Mouse (Mus musculus): ENCODE measurements around the gene Clcn1.

Gene Clcn1

DNA sequence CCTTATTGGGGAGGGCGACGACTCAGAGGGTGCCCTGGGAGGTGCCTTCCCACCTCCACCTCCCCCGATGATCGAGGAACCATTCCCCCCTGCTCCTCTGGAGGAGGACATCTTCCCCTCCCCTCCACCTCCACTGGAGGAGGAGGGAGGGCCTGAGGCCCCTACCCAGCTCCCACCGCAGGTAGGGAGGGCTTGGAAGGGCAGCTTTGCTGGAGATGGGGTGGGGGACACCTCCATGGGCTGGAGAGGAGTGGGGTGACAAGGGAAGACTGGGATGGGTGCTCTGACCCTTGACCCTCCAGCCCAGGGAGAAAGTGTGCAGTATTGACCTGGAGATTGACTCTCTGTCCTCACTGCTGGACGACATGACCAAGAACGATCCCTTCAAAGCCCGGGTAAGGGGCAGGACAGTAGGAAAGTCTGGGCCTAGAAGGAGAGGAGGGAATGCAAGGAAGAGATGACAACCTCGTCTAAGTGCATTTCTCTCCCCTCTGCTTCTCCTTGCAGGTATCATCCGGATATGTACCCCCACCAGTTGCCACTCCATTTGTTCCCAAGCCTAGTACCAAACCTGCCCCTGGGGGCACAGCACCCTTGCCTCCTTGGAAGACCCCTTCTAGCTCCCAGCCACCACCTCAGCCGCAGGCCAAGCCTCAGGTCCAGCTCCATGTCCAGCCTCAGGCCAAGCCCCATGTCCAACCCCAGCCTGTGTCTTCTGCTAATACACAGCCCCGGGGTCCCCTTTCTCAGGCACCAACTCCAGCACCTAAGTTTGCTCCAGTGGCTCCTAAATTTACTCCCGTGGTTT is 64.7 kb downstream of the Clcn1 start:
- no peak for DNase-seq

DNA sequence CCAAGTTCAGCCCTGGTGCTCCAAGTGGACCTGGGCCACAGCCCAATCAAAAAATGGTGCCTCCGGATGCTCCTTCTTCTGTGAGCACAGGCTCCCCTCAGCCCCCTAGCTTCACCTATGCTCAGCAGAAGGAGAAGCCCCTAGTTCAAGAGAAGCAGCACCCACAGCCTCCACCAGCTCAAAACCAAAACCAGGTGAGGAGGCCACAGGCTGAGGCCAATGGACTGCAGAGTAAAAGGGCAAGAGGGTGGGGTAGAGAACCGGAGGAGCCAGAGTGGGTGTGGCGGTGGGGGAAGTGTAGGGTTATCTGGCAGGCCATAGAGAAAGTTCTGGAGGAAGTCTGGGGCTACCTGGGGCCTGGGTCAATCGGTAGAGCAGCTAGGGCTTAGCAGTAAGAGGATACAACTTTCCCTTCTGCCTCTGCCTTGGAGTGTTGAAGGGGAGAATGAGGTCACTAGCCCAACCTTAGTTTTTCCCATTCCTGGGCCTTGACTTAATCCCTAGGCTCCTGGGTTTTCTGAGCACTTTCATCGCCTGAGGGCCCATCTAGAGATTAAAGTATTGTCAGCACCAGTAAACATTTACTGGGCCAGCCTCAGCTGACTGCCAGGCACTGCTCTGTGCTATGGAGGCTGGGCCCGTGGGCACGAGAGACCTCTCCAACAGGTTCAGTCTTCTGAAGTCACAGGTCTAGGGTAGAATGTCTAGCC is 65.4 kb downstream of the Clcn1 start:
- DNase-seq, result peak; percentile 60 to 65

- DNase-seq, result no peak
Observed at GRCm38 (mm10) chr6:42352486-42352846, 66.0 kb downstream of the Clcn1 start.

DNA sequence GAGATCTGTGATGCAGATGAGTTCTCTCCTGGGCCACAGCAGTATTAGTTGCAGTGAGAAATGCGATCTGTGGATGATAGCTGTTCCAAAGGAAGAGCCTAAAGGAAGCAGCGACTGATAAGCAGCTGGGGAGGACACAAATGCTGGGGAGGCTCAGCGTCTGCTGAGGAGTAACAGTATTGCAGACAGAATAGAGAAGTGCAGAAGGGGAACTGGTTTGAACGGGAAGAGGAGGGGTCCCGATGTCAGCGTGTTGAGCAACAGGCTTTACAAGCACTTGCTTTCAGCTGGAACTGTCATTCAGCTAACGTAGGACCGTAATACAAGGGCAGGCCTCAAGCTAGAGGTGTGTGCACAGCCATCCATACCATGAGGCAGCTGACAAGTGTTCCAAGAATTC is 66.7 kb downstream of the Clcn1 start:
- peak in 1 of 2 experiments; percentile 61 for DNase-seq

DNA sequence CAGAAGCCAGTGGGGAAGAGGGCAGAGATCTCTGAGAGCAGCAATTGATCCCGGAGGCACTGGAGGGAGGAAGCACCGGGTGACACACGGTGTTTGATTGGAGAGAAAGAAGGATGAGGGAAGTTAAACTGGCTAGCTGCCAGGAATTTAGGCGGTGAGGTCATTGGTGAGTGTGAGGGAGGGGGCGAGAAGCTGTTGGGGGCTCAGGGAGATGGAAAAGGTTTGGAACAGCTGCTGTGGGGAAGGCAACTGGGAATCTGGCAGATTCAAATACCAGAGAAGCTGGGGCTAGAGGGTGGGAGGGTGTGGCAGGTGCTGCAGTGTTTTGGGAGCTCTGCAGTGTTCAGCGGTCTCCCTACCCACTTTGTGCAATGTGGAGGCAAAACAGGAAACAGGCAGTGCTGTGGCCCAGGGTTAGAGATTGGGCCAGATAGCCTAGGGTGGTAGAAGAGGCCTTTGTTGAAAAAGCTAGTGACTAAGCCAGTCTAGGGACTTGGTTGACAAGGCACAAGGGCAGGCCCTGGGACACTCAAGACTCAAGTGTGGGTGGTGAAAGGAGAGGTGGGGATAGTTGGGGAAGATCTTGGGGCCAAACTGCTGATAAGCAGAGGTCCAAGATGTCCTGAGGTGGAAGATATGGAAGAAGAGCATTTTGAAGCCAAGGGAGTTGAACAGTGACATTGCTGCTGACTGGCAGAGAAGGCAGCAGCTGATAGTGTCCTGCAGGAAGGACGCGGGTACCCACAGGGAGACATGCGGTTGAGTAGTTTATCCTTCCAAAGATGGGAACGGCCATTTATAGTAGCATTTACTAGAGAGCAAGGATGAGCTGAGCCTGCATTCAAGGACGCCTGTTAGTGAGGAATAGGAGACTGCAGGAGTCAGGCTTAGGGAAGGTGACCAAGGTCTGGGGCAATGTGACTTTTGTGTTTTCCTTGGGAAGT is 67.9 kb downstream of the Clcn1 start:
- DNase-seq, result no peak

- no peak for DNase-seq
Observed at GRCm38 (mm10) chr6:42355366-42355765, 68.9 kb downstream of the Clcn1 start.

- DNase-seq, result no peak
Observed at GRCm38 (mm10) chr6:42355794-42356600, 69.5 kb downstream of the Clcn1 start.

DNA sequence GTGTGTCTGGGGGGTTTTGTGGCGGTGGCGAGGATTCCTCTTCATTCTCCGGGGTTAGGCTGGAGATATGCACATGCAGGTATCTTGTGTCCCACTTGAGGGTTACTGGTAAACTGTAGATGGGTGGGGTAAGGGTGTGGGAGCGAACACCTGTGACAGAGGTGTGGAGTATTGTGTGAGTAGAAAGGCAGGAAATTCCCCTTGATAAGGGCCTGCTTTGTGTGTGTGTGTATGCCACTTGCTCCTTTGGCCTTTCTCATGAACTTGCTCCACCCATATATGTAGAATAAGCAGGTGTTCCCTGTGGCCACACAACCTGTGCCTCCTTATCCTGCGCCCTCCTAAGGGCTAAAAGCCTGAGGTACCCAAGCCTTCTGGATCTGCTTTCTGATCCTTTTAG is 70.4 kb downstream of the Clcn1 start:
- no peak for DNase-seq

GRCm38 (mm10) chr6:42357901-42358300 is 71.4 kb downstream of the Clcn1 start:
- no peak for DNase-seq

- no peak for DNase-seq
Observed at GRCm38 (mm10) chr6:42358901-42359300, 72.4 kb downstream of the Clcn1 start.

- no peak for DNase-seq
Observed at GRCm38 (mm10) chr6:42359364-42360147, 73.1 kb downstream of the Clcn1 start.

GRCm38 (mm10) chr6:42360231-42360840 is 73.9 kb downstream of the Clcn1 start:
- DNase-seq, result no peak

DNA sequence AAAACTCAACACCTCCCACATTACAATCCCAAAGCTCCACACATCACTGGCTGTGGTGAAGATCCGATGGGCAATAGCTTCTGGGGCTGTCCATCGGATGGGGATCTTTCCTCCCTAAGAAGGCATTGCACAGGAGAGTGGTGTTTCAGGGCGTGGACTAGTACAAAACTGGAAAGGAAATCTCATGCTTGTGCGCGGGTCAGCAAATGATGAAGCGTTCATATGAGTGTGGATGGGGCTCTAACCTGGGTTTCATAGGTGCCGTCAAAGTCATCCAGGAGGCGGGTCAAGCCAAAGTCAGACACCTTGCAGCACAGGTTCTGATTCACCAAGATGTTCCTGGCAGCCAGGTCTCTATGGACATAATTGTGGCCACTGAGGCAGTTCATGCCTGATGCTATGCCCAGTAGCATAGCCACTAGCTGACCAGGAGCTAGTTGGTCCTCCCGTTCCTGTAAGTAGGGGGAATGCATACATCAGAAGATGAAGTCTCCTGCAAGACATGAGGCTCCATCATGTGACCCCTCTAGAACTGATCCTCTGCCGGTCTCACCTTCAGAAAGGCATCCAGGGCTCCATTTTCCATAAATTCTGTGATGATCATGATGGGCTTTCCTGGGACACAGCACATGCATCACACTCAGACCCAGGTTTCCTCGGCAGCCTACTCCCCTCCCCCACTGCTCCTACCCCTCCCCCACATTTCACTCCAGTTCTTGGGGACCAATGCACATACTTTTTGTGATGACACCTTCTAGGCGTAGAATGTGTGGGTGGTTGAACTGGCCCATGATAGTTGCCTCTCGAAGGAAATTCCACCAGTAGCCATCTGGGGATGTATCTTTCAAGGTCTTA is 74.8 kb downstream of the Clcn1 start:
- no peak for DNase-seq

GRCm38 (mm10) chr6:42362074-42362473 is 75.6 kb downstream of the Clcn1 start:
- DNase-seq, result no peak

DNA sequence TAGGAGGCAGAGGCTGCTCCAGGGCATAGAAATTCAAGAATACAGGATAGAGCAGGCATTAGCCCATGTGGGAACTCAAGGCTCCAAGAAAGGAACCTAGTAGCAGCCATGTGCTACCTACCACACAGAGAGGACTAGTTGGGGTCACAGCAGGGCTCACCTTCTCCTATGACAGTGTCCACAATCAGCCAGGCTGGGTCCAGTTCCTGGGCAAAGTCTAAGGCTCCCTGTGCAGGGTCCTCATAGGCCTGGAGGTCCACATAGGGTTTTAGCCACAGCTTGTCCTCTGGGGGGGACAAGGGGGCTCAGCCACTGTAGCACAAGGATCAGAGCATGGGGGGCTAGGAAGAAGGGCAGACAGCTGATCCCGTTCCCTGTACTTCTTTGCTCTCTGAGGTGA is 76.0 kb downstream of the Clcn1 start:
- DNase-seq, result no peak

- no peak for DNase-seq
Observed at GRCm38 (mm10) chr6:42362974-42363373, 76.5 kb downstream of the Clcn1 start.

DNA sequence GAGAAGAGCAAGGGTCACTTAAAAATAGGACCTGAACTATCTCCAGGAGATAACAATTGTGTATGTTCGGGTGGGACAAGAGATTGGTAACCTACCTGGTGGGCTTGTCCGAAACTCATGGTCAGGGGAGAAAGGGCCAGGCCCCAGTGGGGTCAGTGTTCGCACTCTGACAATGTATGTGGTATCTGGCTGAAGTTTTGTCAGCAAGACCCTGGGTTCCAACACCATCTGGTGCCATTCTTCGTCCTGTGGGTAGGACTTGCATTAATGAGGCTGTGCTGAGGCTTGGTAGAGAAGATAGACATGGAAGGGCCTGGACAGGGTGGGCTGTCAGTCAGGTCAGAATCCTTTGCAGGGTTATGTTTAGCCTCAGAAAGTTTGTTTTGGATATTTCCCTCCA is 77.6 kb downstream of the Clcn1 start:
- no peak for DNase-seq

- no peak for DNase-seq
Observed at GRCm38 (mm10) chr6:42364607-42365006, 78.1 kb downstream of the Clcn1 start.

DNA sequence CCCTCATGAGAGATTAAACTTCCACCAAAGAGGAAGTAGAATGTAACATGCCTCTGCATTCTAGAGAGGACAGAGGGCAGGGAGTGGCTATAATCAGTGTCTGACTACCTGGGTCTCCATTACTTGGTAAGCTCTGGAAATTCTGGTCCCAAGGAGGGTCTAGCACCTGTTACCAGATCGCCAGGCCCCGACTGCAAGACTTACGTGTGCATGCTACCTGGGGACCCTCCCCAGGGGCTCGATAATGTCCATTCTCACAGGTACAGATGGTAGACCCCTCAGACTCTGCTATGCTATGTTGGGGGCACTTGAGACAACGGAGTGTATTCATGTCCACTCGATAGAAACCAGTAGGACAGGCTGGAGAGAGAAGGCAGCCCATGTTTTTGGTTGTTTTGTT is 78.7 kb downstream of the Clcn1 start:
- no peak for DNase-seq
